Mouse (Mus musculus): ENCODE data around the gene Dnaic2. TPM values are rescaled to one million over a fixed set of nuclear protein-coding genes. Genes with fewer than 3 reads are reported as not detected.

The Dnaic2 gene
- total RNA-seq (2012; rRNA removed) (0.17 and 0.59 TPM in 2 replicates), total RNA-seq (2014; rRNA removed) (0.93 and 1.2 TPM in 2 replicates), polyA plus RNA-seq (2012; ENCODE audit: insufficient read length, low read depth) (0.45 and 0.83 TPM in 2 replicates)

DNA sequence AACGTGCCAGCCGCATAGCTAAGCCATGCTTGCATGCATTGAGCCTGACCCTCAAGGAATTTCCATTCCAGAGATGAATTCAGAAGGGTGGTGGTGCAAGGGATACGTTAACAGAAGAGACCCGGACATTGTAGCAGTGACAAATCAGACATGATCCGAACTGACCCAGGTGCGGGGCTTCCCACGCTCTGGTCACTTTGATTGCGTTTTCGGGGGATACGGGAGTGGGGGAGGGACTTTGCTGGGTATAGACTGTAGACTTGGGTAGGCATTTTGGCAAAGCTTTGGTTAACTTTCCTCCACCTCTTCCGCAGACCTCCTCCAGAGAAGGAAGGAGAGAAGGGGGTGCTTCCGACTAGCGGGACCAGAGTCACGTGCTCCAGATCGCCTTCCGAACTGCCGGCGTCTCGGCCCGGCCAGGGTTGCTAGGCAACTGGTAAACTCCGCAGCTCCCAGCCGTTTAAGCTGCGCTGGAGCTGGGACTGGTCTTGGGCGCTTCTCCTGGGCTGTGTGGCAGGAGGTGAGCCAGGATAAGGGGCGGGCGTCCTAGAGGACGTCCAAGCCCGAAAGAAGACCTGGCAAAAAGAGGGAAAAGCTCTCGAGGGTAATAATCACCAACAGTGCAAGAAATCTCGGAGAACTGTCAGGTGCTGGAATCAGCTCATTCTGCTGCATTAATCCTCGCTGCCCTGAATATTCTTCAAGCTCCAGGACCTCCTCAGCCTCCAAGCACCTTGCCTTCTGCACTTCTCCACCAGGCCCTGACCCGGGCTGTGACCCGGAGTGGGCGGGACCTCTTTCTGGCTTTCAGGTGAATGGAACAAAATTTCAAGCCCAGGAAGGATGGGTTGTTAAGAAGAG lies at the start of gene Dnaic2:
Dnaic2 (plus strand) TSS at position 444 of the 861 bp plus-strand sequence.
- Histone ChIP-seq H3K4me2 (ENCODE audit: insufficient read depth, low read depth, poor library complexity, severe bottlenecking) (peak within 1 kb of the TSS; percentile 64), H3K4me1 (ENCODE audit: control insufficient read depth in 1 of 2, insufficient read depth in 2 of 2) (peaks cover 15 to 17% of the 10 kb centered on the region in 2 experiments), H3K27ac (ENCODE audit: insufficient read depth, low read depth) (no peak within 1 kb of the TSS), H3K9ac (ENCODE audit: insufficient read depth, low read depth) (no peak within 1 kb of the TSS), H3K27me3 (replicated peaks) (peaks cover 23% of the 10 kb centered on the region), H3K9me3 (replicated peaks; ENCODE audit: low read length) (peaks cover 8% of the 10 kb centered on the region), H3K79me2 (replicated peaks; ENCODE audit: control insufficient read depth, extremely low read depth, insufficient read depth, poor library complexity, severe bottlenecking) (no peaks in the 10 kb centered on the region), H3K4me3 (replicated peaks in 1 of 3; ENCODE audit: low read depth in 2 of 3, low read length in 2 of 3, poor library complexity in 1 of 3) (peak within 1 kb of the TSS in 1 of 3 experiments; percentile 26), H3K36me3 (replicated peaks in 1 of 2; ENCODE audit: control insufficient read depth in 1 of 2, insufficient read depth in 1 of 2, low read length in 1 of 2) (no peaks in the 10 kb centered on the region)
- dilution Hi-C loops (cut with MboI; ENCODE audit: extremely low pct_ligation_motif_present, extremely low pct_unique_long_range_greater_than_20kb, low sequenced_read_pairs) (no loop called here), in situ Hi-C loops (cut with MboI; ENCODE audit: low pct_ligation_motif_present, low pct_unique_long_range_greater_than_20kb, low sequenced_read_pairs) (no loop called here)
- no peak for DNase-seq (ENCODE audit: extremely low read depth)
- no peak for TF ChIP-seq MEF2A (IDR thresholded peaks at IDR 0.05; ENCODE audit: borderline replicate concordance, low read depth, low read length)
- peak; percentile 45; the same call in 1 of the 2 replicates for TF ChIP-seq SIN3A (IDR thresholded peaks at IDR 0.05; ENCODE audit: low read length)
- no peak for TF ChIP-seq JUN (IDR thresholded peaks at IDR 0.05; ENCODE audit: insufficient read depth, low read depth, low read length)
- peak; percentile 79 for TF ChIP-seq USF1 (IDR thresholded peaks at IDR 0.05; ENCODE audit: low read depth, low read length)
- TF ChIP-seq IRF4 (IDR thresholded peaks at IDR 0.05; ENCODE audit: low read depth, low read length), result no peak
- peak; percentile 61 for TF ChIP-seq USF2 (conservative IDR thresholded peaks at IDR 0.05; ENCODE audit: low read depth, low read length)
- TF ChIP-seq SMC3 (IDR thresholded peaks at IDR 0.05; ENCODE audit: low read depth, low read length), result no peak
- peak; percentile 67; the same call in 1 of the 2 replicates for TF ChIP-seq MAX (IDR thresholded peaks at IDR 0.05; ENCODE audit: low read length)
- TF ChIP-seq MXI1 (IDR thresholded peaks at IDR 0.05; ENCODE audit: low read depth, low read length), result peak; percentile 88
- TF ChIP-seq BHLHE40 (IDR thresholded peaks at IDR 0.05; ENCODE audit: low read depth, low read length), result peak; percentile 85
- peak; percentile 51; the same call in 1 of the 2 replicates for TF ChIP-seq ELF1 (IDR thresholded peaks at IDR 0.05; ENCODE audit: low read depth, low read length)
- TF ChIP-seq UBTF (IDR thresholded peaks at IDR 0.05; ENCODE audit: low read depth, low read length), result no peak

DNA sequence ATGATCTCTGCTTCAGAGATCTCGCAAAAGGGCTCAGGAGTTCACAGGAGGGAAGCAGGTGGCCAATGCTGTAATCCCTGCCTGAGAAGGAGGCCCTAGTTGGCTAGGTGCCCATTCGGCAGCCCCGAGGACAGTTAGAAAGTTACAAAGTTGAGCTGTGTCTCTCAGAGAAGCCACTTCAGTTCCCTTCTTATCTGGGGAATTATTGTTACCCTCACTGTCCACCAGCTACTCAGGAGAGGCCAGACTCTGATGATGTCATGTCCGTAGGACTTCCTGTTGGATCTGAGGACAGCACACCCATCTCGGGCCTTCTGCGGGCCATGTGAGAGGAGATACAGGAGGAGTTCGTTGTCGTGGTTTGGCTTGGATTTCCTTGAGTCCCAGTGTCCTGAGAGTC lies 47.6 kb upstream of the Dnaic2 start:
- in situ Hi-C loops (cut with MboI; ENCODE audit: low pct_ligation_motif_present, low pct_unique_long_range_greater_than_20kb, low sequenced_read_pairs) (no loop called here), dilution Hi-C loops (cut with MboI; ENCODE audit: extremely low pct_ligation_motif_present, extremely low pct_unique_long_range_greater_than_20kb, low sequenced_read_pairs) (no loop called here)
- Histone ChIP-seq H3K4me1 (ENCODE audit: control insufficient read depth in 1 of 2, insufficient read depth in 2 of 2) (peaks cover 2 to 50% of the 10 kb centered on the region in 2 experiments), H3K79me2 (replicated peaks; ENCODE audit: control insufficient read depth, extremely low read depth, insufficient read depth, poor library complexity, severe bottlenecking) (no peaks in the 10 kb centered on the region), H3K4me3 (replicated peaks in 1 of 3; ENCODE audit: low read depth in 2 of 3, low read length in 2 of 3, poor library complexity in 1 of 3) (no peak overlapping the region), H3K36me3 (replicated peaks in 1 of 2; ENCODE audit: control insufficient read depth in 1 of 2, insufficient read depth in 1 of 2, low read length in 1 of 2) (peaks cover 0 to 31% of the 10 kb centered on the region in 2 experiments), H3K4me2 (ENCODE audit: insufficient read depth, low read depth, poor library complexity, severe bottlenecking) (no peak overlapping the region), H3K27me3 (replicated peaks) (no peaks in the 10 kb centered on the region), H3K9ac (ENCODE audit: insufficient read depth, low read depth) (no peak overlapping the region), H3K9me3 (replicated peaks; ENCODE audit: low read length) (no peaks in the 10 kb centered on the region), H3K27ac (ENCODE audit: insufficient read depth, low read depth) (no peak overlapping the region)
- DNase-seq (ENCODE audit: extremely low read depth), result no peak
- TF ChIP-seq MAZ (IDR thresholded peaks at IDR 0.05; ENCODE audit: low read depth, low read length), result no peak
- TF ChIP-seq RCOR1 (conservative IDR thresholded peaks at IDR 0.05; ENCODE audit: low read depth, low read length), result no peak
- TF ChIP-seq CTCF (conservative IDR thresholded peaks at IDR 0.05 in 1 of 2, IDR thresholded peaks at IDR 0.05 in 1 of 2; ENCODE audit: low read depth in 2 of 2, low read length in 2 of 2), result no peak
- TF ChIP-seq UBTF (IDR thresholded peaks at IDR 0.05; ENCODE audit: low read depth, low read length), result no peak
- no peak for TF ChIP-seq BHLHE40 (IDR thresholded peaks at IDR 0.05; ENCODE audit: low read depth, low read length)
- TF ChIP-seq MXI1 (IDR thresholded peaks at IDR 0.05; ENCODE audit: low read depth, low read length), result no peak
